Mouse (Mus musculus) gastrocnemius, adult 8-10 months (tissue): ENCODE data around the gene Txnip. TPM values are rescaled to one million over a fixed set of nuclear protein-coding genes. Genes with fewer than 3 reads are reported as not detected.
"Not testable (repeated sequence)": the region's sequence is repeated elsewhere in the genome, so short reads cannot be mapped to it uniquely, and the experiment has no call there.

ENCODE experiments used
- DNase-seq, 2 experiments: peaks; one replicate each; pipeline ENCODE4 v3.0.0; 2022; ENCODE audit warnings: low spot score in 2 of 2
- total RNA-seq, 4 experiments: library from RNA; stranded (reverse); gene quantifications; 2 replicates each; pipeline ENCODE4 v1.2.4; 2022

Gene Txnip
- total RNA-seq: 100 to 1,000 TPM; 365 to 573 (median 474) TPM

DNA sequence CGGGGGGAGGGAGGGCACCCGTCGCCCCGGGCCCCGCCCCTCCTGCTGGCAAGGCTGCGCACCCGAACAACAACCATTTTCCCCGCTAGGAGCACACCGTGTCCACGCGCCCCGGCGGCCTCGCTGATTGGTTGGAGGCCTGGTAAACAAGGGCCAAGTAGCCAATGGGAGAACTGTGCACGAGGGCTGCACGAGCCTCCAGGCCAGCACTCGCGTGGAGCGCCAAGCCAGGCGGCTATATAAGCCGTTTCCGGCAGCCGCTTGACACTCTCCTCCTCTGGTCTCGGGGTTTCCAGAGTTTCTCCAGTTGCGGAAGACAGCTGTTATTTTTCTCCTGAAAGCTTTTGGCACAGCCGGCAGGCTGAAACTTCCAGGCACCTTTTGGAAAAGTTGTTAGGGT lies at the start of gene Txnip:
Gene Txnip, plus strand, starts transcription at position 264 of the 400 bp plus-strand sequence.
- DNase-seq: peak; percentile 100

DNA sequence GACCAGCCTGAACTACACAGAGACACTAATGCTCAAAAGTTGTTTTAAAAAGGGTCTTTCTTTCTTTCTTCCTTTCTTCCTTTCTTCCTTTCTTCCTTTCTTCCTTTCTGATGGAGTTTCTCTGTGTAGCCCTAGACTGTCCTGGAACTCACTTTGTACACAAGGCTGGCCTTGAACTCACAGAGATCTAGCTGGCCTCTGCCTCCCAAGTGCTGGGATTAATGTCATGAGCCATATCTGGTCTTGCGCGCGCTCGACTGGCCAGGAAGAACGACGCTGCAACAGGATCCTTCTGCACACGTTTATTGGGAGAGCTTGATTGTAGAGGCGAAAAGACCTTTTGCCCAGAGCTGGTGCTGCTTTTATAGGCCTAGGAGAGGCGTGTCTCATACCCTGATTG lies 49.8 kb upstream of the Txnip start:
- not testable (repeated sequence) for DNase-seq

DNA sequence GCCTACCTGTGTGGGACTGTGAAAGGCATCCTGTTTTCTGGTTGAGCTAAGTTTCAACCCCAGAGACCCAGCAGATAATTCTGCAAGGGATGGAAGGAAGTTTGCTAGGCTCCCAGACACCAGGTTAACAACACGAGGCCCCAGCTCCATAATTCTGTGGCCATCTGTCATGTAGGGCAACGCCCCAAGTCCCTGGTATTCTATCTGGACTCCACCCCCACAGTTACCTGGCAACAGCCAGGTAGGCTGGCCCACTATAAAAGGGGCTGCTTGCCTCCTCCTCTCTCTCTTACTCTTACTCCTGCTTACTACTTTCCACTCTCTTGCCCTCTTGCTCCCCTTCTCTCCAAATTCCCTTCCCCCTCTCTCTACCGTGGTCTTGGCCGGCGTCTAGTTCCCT lies 37.6 kb upstream of the Txnip start:
- DNase-seq: no peak

DNA sequence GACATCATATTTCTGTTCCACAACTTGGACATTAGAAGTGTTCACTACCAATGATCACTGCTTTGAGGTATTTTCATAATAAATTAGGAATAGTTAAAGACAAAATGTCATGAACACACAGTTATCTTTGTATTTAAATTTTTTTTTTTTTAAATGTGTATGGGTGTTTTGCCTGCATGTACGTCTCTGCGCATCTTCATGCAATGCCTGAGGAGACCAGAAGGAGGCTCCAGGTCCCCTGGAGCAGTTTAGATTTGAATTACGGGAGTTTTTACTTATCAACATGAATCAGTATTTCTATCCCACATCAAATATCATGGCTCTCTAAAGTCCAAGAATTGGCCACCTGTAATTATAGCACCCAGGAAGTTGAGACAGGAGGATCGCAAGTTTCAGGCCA lies 35.6 kb upstream of the Txnip start:
- DNase-seq: no peak

DNA sequence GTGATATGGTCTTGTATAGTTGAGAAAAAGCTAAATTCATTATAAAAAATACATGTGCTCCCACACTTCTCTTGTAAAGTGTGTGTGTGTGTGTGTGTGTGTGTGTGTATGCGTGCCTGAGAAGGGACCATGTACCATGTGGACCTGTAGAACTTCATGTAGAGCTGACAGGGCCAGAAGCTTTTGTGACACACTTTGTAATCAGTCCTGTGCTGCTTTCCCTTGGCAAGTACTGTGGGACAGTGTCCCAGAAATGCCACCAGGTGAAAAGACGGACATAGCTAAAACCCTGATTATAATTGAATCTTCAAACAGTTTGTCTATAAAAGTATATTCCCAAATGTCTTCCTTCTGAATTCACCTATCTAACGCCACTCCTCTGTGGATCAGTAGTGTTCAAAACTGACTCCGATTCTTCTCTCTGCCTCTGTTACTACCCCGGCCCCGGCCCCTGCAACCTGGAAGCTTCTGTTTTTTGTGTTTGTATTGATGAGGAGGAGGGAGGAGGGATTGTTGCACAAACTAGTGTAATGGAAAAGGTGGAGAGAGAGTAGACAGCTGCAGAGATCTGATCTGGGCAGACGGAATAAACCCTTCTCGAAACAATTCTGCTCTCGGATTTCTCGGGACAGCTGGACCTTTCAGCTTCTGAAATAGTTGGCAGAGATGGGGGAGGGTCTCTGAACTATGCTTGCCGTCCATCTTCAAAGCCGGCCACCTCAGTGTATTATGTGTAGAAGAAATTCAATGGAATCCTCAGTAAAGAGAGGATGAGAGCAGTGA lies 33.5 kb upstream of the Txnip start:
- DNase-seq: no peak

DNA sequence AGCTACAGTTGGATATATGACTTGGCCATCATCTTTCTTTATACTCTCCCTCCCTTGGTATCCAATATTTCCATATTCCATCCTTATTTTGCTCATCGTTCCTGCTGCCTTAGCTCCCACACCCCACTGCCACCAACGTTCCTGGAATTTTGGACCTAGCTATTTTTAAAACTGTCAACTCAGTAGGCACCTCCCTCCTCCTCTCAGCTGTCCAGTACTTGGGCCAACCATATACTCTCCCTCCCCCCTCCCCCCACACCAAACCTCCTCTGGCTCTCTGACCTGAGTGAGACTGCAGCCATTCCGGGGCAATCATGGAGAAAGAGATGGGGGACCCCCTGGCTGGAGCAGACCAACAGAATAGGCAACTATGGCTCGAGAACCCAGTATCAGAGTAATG lies 32.8 kb upstream of the Txnip start, which contains the start of gene Hfe2:
Gene Hfe2, plus strand, starts transcription at position 259 of the 400 bp plus-strand sequence.
- no peak for DNase-seq

DNA sequence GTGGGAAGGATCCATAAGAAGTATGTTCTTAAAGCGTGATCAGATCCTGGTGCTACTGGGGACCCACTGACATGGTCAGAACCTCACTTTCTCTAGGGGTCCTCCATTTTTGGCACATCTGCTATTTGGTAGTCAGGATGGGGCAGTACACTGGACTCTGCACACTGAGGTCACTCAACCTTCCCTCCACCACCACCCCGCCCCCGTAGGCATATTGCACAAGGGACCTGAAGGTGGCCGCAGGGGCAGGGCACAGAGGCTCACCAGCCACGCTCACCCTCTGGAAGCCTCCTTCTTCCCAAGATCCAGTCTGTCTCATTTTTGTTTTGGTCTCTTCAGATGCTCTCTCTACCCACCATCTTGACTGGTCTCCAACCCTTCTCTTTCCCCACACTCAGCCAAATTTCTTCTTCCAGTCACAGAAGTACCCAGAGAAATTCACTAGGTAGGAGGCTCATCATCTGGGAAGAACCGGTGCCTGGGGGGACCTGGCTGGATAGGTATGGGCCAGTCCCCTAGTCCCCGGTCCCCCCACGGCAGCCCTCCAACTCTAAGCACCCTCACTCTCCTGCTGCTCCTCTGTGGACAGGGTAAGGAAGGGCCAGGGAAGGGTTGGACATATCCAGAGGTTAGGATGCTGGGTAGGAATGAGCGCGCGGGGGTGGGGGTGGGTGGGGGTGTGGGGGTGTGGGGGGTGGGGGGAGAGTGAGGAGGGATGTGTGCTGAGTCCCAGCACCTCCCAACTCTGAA lies 31.6 kb upstream of the Txnip start:
- peak in 1 of 2 experiments; percentile 55 for DNase-seq

DNA sequence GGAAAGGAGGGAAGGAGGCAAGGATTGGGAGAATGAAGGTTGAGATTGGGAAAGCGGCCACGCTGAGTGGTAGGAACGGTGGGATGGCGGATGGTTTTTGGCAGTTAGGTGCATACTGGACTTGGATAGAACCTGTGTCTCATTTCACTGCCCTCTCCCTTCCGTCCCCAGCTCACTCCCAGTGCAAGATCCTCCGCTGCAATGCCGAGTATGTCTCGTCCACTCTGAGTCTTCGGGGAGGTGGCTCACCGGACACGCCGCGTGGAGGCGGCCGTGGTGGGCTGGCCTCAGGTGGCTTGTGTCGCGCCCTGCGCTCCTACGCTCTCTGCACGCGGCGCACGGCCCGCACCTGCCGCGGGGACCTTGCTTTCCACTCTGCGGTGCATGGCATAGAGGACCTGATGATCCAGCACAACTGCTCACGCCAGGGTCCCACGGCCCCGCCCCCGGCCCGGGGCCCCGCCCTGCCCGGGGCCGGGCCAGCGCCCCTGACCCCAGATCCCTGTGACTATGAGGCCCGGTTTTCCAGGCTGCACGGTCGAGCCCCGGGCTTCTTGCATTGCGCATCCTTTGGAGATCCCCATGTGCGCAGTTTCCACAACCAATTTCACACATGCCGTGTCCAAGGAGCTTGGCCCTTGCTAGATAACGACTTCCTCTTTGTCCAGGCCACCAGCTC lies 30.8 kb upstream of the Txnip start:
- no peak for DNase-seq

DNA sequence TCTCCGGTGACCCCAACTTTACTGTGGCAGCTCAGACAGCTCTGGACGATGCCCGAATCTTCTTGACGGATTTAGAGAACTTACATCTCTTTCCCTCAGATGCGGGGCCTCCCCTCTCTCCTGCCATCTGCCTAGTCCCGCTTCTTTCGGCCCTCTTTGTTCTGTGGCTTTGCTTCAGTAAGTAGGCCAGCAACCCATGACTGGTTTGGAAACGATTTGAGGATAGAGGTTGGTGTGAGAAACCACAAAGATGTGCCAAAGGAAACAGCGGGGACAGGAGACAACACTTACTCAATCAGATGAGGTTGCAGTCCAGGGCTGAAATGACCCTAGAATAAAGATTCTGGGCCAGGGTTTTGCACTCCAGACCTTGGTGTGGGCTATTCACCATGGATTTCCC lies 29.3 kb upstream of the Txnip start:
- no peak for DNase-seq

DNA sequence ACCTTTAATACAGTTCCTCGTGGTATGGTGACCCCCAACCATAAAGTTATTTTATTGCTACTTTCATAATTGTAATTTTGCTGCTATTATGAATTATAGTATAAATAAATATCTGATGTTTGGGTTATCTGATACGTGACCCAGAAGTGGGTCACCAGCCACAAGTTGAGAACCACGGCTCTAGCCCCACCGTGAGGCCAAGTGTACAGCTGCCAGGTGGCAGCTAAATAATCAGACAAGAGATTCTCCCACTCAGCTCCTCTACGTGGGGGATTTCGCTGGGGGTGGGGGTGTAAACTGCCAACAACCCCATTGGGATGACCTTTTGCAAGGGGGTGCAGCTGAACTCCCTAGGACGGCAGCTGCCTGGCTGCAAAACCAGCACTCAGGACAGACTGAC lies 25.7 kb upstream of the Txnip start:
- no peak for DNase-seq

DNA sequence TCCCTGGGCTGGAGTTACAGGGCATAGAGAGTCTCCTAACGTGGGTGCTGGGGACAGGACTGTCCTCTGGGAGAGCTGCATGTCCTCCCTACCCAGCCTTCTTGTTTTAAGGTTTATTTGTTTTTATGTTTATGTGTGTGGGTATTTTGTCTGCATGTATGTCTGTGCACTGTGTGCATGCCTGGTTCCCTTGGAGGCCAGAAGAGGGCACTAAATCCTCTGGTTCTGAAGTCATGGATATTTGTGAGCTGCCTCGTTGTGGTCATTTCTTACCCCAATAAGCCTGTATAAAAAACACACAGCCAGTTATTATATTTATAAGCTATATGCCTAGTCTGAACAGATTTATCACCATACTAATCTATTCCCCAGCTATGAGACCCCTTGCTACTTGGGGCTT lies 23.5 kb upstream of the Txnip start:
- DNase-seq: no peak

DNA sequence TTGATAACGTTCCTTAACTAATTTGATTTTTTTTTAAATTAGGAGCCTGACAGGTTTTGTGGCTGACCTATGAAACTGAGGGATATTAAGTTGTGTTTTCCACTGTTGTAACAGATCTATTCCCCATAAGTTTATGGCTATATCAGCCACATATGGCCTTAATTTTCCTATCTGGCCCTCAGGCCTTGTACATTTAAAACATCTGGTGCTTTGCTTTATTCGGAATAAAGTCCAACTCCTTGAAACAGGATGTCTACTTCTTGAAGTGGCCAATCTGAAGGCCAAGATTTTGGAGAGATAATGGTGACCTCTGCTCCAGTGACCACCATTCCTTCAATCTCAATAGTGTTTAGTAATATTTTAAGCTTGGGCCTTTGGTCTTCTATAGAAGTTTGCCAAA lies 18.4 kb upstream of the Txnip start:
- DNase-seq: no peak

DNA sequence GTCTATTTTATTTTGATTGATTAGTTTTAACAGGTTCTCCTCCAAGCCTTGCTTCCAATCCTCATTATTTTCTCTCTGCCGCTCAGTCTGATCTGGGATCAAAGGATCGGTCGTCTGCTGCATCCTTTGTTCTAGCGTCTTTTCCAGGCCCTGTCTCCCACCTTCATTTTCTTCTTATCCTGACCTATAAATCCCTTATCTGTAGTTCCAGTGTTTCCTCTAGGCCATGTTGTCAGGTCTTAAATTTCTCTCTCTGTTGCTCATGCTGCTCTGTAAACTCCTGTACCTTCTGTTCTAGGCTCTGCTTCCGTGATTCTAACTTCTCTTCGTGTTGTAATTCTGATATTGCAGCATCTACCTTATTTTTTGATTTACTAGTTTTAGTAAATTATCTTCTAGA lies 17.0 kb upstream of the Txnip start:
- DNase-seq: no peak

DNA sequence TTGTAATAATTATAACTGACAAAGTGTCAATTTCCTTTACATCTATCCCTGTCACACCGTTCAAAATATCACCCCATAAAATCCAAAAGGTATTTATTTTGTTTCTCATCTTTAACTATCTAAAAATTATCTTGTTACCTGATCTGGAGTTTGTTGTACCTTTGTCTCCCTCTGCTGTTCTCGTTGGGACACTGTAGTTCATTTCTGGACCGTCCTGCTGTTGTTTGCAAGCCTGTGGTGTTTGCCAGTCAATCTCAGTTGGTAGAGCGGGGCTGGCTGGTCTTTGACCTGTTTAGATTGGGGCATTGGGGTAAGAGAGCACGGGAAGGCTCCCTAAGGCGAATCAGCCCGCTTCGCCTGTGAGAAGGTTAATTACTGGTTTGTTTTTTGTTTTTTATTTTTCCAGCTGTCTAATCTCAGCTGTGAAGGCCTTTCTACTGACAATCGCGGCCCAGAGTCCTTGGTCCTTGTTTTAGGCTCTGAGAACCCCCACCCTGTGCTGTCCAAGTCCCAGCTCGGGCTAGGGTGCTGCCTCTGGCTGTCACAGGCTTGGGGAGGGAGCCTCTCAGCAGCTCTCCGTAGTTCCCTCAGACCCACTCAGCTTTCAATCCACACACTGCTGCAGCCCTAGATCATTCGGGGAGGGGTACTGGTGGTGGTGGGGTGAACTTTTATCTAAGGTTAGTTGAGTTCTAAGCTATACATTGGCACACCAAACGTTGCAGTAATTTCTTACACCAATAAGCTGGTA lies 16.3 kb upstream of the Txnip start:
- no peak for DNase-seq

DNA sequence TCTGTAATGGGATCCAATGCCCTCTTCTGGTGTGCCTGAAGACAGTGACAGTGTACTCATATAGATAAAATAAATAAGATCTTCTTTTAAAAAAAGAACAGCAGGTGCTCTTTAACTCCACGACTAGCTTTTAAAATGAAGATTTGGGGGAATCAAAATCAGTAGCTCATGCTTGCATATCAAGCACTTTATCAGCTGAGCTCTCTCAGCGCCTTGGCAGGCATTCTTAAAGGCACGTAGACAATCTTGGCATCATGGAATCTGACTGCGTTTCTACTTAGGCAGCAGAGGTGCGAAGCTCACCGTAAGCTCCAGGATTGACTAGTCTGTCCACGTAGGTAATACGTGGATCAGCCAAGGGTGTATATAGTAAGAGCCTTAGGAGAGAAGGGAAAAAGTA lies 15.2 kb upstream of the Txnip start:
- no peak for DNase-seq

DNA sequence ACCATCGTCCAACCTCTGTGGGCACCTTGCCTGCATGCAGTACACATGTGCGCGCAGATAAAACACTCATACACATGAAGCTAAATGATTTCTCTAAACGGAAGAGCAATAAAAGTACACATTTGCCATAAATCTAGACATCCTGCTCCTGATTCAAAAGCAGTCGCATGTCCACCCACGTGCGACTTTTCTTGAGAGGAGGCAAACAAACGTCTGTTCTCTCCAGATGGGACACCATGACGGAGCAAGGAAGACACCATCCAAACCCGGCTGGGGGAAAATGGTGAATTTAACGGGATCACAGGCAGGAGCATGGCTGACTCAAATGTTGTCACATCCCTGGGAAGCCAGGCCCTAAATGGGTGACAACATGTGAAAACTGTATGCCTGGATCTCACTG lies 14.4 kb upstream of the Txnip start:
- no peak for DNase-seq

DNA sequence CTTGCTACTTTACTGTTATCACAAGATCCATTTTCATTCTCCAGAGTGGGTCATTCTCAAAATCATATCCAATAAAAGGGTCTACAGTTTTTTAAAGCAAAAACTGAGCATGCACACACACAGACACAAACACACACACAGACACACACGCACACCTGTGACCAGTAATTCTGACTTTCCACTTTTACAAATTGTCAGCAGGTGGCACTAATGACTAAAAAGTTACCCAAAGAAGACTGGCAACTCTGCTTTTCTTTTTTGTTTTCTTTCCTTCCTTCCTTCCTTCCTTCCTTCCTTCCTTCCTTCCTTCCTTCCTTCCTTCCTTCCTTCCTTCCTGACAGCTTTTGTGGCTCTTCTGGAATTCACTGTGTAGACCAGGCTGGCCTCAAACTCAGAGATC lies 12.2 kb upstream of the Txnip start:
- DNase-seq: no peak

DNA sequence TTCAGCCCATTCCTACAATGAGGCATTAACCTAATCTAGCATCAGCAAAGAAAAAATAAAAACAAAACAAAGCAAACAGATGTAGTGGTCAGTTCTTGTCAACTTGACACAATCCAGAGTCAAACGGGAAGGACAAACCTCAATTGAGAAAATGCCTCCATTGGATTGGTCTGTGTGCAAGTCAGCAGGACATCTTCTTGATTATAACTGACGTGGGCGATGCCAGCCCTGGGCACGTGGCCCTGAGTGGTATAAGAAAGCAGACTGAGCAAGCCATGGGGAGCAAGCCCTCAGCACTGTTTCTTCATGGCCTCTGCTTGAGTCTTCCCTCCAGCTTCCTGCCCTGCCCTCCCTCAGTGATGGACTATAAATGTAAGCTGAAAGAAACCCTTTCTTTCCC lies 10.9 kb upstream of the Txnip start:
- no peak for DNase-seq

DNA sequence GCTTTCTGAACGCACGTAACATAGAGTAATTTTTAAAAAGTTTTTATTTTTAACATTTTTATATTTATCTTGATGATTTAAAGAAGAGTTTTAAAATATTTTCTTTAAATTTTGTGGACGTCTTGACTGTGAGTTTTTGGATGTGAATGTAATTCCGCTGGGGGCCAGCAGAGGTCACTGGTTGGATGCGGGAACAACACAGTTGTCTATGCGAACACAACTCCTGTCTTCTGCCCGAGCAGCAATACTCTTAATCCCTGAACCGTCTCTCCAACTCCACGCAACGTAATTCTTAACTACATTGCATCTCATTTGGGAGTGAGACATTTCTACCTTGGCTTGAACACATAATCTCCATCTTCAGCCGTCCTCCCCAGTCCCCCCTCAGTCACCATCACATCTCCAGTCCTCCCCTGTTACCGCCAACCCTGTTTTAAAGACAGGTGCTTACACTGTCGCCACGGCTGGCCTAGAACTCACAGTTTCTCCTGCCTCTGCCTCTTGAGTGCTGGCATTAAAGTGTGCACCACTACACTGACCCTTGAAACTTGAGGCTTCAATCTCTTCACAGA lies 10.3 kb upstream of the Txnip start:
- peak in 1 of 2 experiments; percentile 66 for DNase-seq

DNA sequence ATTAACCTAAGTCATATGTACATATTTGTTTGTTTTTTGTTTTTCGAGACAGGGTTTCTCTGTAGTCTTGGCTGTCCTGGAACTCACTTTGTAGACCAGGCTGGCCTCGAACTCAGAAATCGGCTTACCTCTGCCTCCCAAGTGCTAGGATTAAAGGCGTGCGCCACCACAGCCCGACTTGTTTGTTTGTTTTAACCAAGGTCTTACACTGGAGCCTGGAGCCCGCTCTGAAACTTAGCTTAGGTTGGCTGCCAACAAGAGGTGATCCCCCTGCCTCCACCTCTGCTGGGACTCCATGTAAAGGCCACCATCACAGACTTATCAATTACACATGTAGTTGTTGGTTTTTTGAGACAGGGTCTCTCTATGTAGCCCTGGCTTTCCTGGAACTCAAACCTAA lies 8.9 kb upstream of the Txnip start:
- no peak for DNase-seq

DNA sequence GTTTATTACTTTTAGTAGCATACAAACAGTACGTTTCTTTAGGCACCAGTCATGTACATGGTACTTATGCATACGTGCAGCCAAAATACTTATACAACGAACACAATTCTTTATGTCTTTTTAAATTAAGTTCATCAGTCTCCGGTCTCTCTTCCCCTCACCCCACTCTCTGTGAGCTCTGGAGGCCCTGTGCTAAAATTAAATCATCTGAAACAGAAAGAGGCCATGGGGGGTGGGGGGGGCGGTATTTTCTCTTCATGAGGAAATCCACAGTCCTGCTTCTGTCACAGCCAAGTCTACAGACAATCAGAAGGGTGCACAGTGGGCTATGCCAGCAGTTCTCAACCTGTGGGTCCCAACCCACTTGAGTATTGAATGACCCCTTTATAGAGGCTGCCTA lies 8.4 kb upstream of the Txnip start:
- DNase-seq: no peak
